Mouse (Mus musculus) left cerebral cortex, postnatal 36 days (tissue): ENCODE results near the gene Gm26620. TPM values are rescaled to one million over a fixed set of nuclear protein-coding genes. Genes with fewer than 3 reads are reported as not detected.

Experiments
- total RNA-seq, 2 experiments: library from RNA; stranded (reverse); gene quantifications; 2 replicates each; pipeline ENCODE4 v1.2.3; 2021

Gene Gm26620
- total RNA-seq, 2 experiments from 2014 or later = 0.54 TPM; not detected in 1

Other genes starting within 250 kb of the Gm26620 start
- gene Olfml2b, start 240.5 kb upstream of the Gm26620 start, total RNA-seq = 1 to 10 TPM; 3.1 to 4.6 TPM
- 10 to 100 TPM; 53.3 to 59.4 TPM for gene Atf6, start 17.3 kb upstream of the Gm26620 start, total RNA-seq
- gene Dusp12, start 475 bp downstream of the Gm26620 start, total RNA-seq = 10 to 100 TPM; 14.0 to 17.3 TPM
- gene Fcrlb, start 27.9 kb downstream of the Gm26620 start, total RNA-seq = under 1 TPM; 0.32 to 0.81 TPM
- not detected for gene Fcrla, start 42.5 kb downstream of the Gm26620 start, total RNA-seq
- gene Fcgr2b, start 91.5 kb downstream of the Gm26620 start, total RNA-seq = 1 to 10 TPM; 5.5 to 5.8 TPM
- gene Fcgr4, start 133.9 kb downstream of the Gm26620 start, total RNA-seq = not detected
- gene Fcgr3, start 179.9 kb downstream of the Gm26620 start, total RNA-seq = 10 to 100 TPM in 1 of 2 experiments, 1 to 10 TPM in 1; 9.0 to 13.6 TPM
- 1 to 10 TPM in 1 of 2 experiments, not detected in 1; 1.1 TPM for gene Cfap126, start 228.9 kb downstream of the Gm26620 start, total RNA-seq